Mouse (Mus musculus) NIH3T3 (cell line): ENCODE results near the gene Srrm1.

Source experiments
- DNase-seq: peaks from one replicate; pipeline ENCODE4 v3.0.0-alpha.2; 2012; ENCODE audit warnings: low read depth

The Srrm1 gene

DNA sequence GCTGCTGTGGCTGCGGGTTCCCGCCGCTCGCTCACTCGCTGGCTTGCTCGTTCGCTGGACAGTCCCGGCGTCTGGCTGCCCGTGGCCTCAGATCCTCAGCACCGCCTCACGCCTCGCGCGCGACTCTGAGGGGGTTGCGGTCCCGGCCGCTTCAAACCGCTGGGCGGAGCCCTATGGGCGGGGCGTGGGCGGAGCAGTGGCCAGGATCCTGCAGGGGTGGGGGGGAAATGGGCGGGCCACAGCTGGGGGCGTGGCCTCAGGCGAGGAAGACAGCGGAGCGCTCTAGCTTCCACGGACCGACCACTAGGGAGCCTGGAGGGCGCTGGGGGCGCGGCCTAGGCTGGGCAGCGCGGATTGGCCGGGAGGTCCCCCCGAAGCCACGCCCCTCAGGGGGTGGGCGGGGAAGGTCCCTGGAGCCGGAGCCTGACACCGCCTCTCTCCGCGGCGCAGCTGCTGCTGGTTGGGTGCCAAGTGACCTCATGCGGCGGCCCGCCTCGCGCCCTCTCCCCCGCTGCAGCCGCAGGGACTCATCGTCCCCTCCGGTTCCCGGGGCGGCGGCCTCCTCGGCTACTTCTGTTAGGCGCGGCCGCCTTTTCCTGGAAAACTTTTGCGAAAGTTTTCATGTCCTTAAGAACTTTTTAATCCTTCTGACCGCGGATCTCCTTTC lies 80.3 kb downstream of the Srrm1 start, which contains the start of gene Clic4:
TSS of gene Clic4 (minus strand) at position 175 of the 667 bp plus-strand sequence.
- peak; percentile 99 for DNase-seq

DNA sequence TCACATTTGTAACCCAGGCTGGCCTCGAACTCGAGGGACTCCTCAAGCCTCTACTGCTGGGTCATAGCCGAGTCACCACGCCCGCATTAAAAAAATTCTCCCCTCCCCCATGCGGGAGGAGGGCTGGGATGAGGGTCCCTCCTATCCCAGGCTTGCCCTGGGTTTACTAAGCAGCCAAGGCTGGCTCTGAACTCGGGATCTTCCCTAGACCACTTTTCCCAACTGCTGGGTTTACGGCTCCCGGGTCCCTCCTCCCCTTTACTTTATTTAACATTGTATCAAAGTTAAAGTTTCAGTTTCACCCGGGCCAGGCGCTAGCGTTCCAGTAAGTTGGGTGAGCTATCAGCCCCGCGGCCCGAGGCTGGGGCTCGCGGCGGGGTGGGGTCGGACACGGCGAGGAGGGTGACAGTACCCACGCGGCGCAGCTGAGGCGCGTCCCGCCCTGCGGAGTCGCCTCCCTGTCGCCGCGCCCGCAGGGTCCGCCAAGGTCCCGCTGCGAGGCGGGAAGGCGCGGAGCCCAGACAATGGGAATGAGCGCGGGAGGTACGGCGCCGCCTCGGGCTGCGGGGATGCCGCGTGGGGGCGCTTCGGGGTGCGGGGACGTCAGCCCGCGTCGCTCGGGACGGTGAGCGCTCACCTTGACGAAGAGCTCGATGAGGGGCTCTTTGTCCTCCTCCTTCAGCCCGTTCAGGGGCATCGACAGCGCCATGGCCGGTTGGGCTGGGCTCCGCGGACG lies 81.1 kb downstream of the Srrm1 start:
- DNase-seq = peak; percentile 70

DNA sequence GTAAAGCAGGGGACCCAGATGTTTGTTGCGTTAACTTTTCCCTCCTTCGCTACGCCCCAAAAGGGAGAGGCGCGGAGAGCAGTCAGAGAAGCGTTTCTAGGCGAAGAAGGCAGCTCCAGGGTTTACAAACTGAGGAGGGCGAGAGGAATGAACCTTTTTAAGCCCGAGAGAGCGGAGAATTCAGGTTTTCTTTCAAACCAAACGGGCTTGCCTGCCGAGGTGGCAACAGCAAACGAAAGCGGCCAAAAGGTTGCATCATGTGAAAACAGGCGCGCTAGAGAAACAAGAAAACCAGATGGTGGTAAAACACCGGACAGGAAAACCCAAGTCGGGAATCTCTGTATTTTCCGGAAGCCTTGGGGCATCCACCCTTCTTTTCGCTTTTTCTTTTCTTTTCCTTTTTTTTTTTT lies 81.7 kb downstream of the Srrm1 start:
- DNase-seq = peak; percentile 84
